In genomic region chr2:148679346-148679745, GRCm38 (mm10) we compare ENCODE assay signal across 7 mouse cellular contexts. TPM values are rescaled to one million over a fixed set of nuclear protein-coding genes. Genes with fewer than 3 reads are reported as not detected.
DNase-seq lines count a peak whose midpoint lies in the region; ATAC-seq lines count a peak whose summit lies in the region.

No protein-coding gene starts in this region.

- DNase-seq in adrenal gland, postnatal 25 days, result peak; percentile 60
- peak; percentile 85 for DNase-seq in fat pad, adult 2 months (ENCODE audit: extremely low read depth, low read depth, low spot score)
- DNase-seq in kidney, postnatal 10 days, result peak; percentile 68
- DNase-seq in liver, result peak; percentile 54
- DNase-seq in neural tube, embryonic 10.5 days (ENCODE audit: extremely low spot score, low spot score), result peak; percentile 63
- no peak for DNase-seq in thymus, postnatal 10 days (ENCODE audit: low spot score in 2 of 2)

- peak overlapping the region; percentile 91 to 98 for H3K27ac ChIP-seq in heart, embryonic 14.5 days (replicated peaks in 1 of 2; ENCODE audit: control insufficient read depth in 1 of 2, insufficient read depth in 1 of 2, low read depth in 2 of 2, low read length in 2 of 2)

- H3K4me1 ChIP-seq in heart, embryonic 14.5 days (ENCODE audit: control insufficient read depth in 2 of 2, insufficient read depth in 2 of 2, low read length in 2 of 2), result peaks cover 13 to 37% of the 10 kb centered on the region in 2 experiments

- 3% methylated on average over 9 of the region's 9 CpGs for WGBS in heart, embryonic 14.5 days

- H3K36me3 ChIP-seq in heart, embryonic 14.5 days (ENCODE audit: control insufficient read depth, insufficient read depth, low read length), result peaks cover 33% of the 10 kb centered on the region

- H3K27me3 ChIP-seq in heart, embryonic 14.5 days (ENCODE audit: control insufficient read depth, insufficient read depth, low read length), result no peaks in the 10 kb centered on the region

- H3K9ac ChIP-seq in heart, embryonic 14.5 days (ENCODE audit: low read length), result peak overlapping the region; percentile 48

- H3K4me2 ChIP-seq in heart, embryonic 14.5 days (ENCODE audit: low read length), result peak overlapping the region; percentile 89

- no peaks in the 10 kb centered on the region for H3K9me3 ChIP-seq in heart, embryonic 14.5 days (ENCODE audit: control insufficient read depth, low read length)

- no peak for ATAC-seq in heart, embryonic 14.5 days (ENCODE audit: insufficient number of reproducible peaks, insufficient read depth, low FRiP score, low read depth)

- H3K4me3 ChIP-seq in heart, embryonic 14.5 days (ENCODE audit: control insufficient read depth in 1 of 2, insufficient read depth in 1 of 2, low read depth in 1 of 2, low read length in 2 of 2), result peak overlapping the region; percentile 3 to 24; a peak in 2 of 4 replicates

RNA-seq across cellular contexts. Expression of gene Gzf1, which starts 1.5 kb away (rescaled TPM):
- 28.8 and 36.0 TPM in 2 replicates for total RNA-seq in adrenal gland, postnatal 25 days (2021)
- 15.6 and 17.9 TPM in 2 replicates for polyA plus RNA-seq in heart, embryonic 14.5 days (2014; fragmentation: Nextera tagmentation; extraction: Ambion mirVana)

RNA-seq across cellular contexts. Expression of gene Nxt1, which starts 6.9 kb away (rescaled TPM):
- total RNA-seq in adrenal gland, postnatal 25 days (2021), result 22.6 and 25.7 TPM in 2 replicates
- 46.2 and 52.3 TPM in 2 replicates for polyA plus RNA-seq in heart, embryonic 14.5 days (2014; fragmentation: Nextera tagmentation; extraction: Ambion mirVana)

RNA-seq across cellular contexts. Expression of gene Napb, which starts 52.9 kb away (rescaled TPM):
- total RNA-seq in adrenal gland, postnatal 25 days (2021), result 6.6 and 8.7 TPM in 2 replicates
- polyA plus RNA-seq in heart, embryonic 14.5 days (2014; fragmentation: Nextera tagmentation; extraction: Ambion mirVana), result 3.0 and 3.4 TPM in 2 replicates

Comparison
In these comparisons a context has a peak if more than half of its experiments do, and no peak if none do; other contexts are left out.
1. DNase-seq: peak in adrenal gland, postnatal 25 days (single experiment), fat pad, adult 2 months (single experiment), kidney, postnatal 10 days (single experiment), liver (single experiment) and neural tube, embryonic 10.5 days (single experiment); none in thymus, postnatal 10 days (0 of 2).